Mouse (Mus musculus): Measurements from ENCODE around the gene Kcng3. TPM values are rescaled to one million over a fixed set of nuclear protein-coding genes. Genes with fewer than 3 reads are reported as not detected.

Kcng3 gene
- polyA plus RNA-seq, 1 experiment from 2014 or later = not detected

GRCm38 (mm10) chr17:83565506-83565905, 66.2 kb downstream of the Kcng3 start:
- Histone ChIP-seq H3K27me3 (ENCODE audit: control insufficient read depth, insufficient read depth, low read length) (no peaks in the 10 kb centered on the region), H3K4me3 (ENCODE audit: low read depth, low read length) (no peak overlapping the region), H3K27ac (ENCODE audit: low read depth, low read length) (no peak overlapping the region), H3K9me3 (ENCODE audit: control insufficient read depth, low read length) (no peaks in the 10 kb centered on the region), H3K9ac (ENCODE audit: low read length) (no peak overlapping the region), H3K36me3 (ENCODE audit: control insufficient read depth, insufficient read depth, low read length) (no peaks in the 10 kb centered on the region), H3K4me2 (no peak overlapping the region), H3K4me1 (ENCODE audit: control insufficient read depth, insufficient read depth, low read length) (no peaks in the 10 kb centered on the region; the same call in 1 of the 2 replicates)
- ATAC-seq (ENCODE audit: low FRiP score) = peak; percentile 20; the same call in 1 of the 2 replicates
- no peak for DNase-seq (ENCODE audit: low spot score, missing footprints)
- 80% methylated on average over 4 of the region's 4 CpGs for WGBS

GRCm38 (mm10) chr17:83564119-83564820, 67.4 kb downstream of the Kcng3 start:
- no peak overlapping the region for H3K4me3 ChIP-seq (ENCODE audit: low read depth, low read length)
- DNase-seq (ENCODE audit: low spot score, missing footprints) (peak; percentile 84), ATAC-seq (ENCODE audit: low FRiP score) (no peak)

DNA sequence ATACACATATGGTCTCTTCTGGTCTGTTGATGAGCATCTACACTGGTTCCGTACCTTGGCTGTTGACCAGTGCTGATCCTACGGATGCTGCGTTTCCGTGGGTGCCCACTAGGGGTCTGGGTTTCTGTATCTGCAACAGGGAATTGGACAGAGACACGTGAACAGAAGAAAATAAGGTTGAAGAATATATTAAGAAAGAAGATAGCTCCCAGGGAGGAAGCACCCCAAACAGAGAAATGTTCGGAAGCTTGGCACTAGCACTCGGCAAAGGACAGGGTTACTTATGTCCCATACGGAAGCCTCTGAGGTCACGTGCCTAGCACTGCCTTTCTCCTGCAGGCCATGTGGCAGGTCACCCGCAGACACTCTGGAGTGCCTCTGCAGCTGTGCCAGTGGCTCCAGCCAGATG, 68.0 kb downstream of the Kcng3 start:
- H3K36me3 ChIP-seq (ENCODE audit: control insufficient read depth, insufficient read depth, low read length) = no peaks in the 10 kb centered on the region
- H3K27ac ChIP-seq (ENCODE audit: low read depth, low read length) = no peak overlapping the region
- peak; percentile 94 for DNase-seq (ENCODE audit: low spot score, missing footprints)
- no peaks in the 10 kb centered on the region for H3K9me3 ChIP-seq (ENCODE audit: control insufficient read depth, low read length)
- no peak overlapping the region for H3K4me3 ChIP-seq (ENCODE audit: low read depth, low read length)
- ATAC-seq (ENCODE audit: low FRiP score) = peak; percentile 58
- H3K9ac ChIP-seq (ENCODE audit: low read length) = no peak overlapping the region
- H3K27me3 ChIP-seq (ENCODE audit: control insufficient read depth, insufficient read depth, low read length) = no peaks in the 10 kb centered on the region
- no peaks in the 10 kb centered on the region; the same call in 1 of the 2 replicates for H3K4me1 ChIP-seq (ENCODE audit: control insufficient read depth, insufficient read depth, low read length)
- WGBS = 44% methylated on average over 10 of the region's 10 CpGs
- no peak overlapping the region for H3K4me2 ChIP-seq

More at GRCm38 (mm10) chr17:83564119-83564820, 67.4 kb downstream of the Kcng3 start:
- no peak overlapping the region for H3K9ac ChIP-seq (ENCODE audit: low read length)
- no peak overlapping the region for H3K27ac ChIP-seq (ENCODE audit: low read depth, low read length)
- WGBS = 73% methylated on average over 12 of the region's 12 CpGs
- H3K4me1 ChIP-seq (ENCODE audit: control insufficient read depth, insufficient read depth, low read length) = no peaks in the 10 kb centered on the region; the same call in 1 of the 2 replicates
- H3K27me3 ChIP-seq (ENCODE audit: control insufficient read depth, insufficient read depth, low read length) = no peaks in the 10 kb centered on the region
- H3K36me3 ChIP-seq (ENCODE audit: control insufficient read depth, insufficient read depth, low read length) = no peaks in the 10 kb centered on the region
- no peak overlapping the region for H3K4me2 ChIP-seq
- H3K9me3 ChIP-seq (ENCODE audit: control insufficient read depth, low read length) = no peaks in the 10 kb centered on the region

DNA sequence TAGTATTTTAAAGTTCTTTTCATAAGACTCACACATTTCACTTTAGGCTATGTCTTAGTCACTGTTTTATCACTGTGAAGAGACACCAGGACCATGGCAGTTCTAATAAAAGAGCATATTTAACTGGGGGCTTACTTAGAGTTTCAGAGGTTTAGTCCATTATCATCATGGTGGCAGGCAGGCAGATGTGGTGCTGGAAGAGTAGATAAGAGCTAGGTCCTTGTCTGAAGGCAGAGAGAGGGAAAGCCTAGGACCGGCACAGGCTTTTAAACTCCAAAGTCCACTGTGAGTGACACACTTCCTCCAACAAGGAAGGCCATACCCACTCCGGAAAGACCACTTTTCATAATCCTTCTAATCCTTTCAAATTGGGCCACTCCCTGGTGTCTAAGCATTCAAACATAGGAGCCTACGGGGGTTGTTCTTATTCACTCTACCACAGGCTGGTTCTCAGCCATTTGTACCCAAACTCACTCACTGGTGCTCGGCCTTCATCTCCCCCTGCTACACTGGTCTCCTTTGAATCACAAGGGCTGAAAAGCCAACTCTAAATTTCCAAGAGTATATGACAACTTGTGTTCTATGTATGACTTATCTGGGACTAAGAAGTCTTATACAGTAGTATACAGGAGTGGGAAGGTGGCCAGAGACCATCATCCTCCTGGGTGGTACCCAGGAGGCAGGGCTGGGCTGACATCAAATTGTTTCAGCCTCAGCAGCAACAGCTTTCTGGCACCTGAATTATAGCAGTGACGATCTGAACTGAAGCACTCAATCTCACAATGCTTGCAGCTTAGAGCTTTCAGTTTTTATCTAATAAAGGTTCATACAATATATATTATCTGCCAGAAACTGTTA, 69.3 kb downstream of the Kcng3 start:
- no peaks in the 10 kb centered on the region; the same call in 1 of the 2 replicates for H3K4me1 ChIP-seq (ENCODE audit: control insufficient read depth, insufficient read depth, low read length)
- no peak overlapping the region for H3K4me2 ChIP-seq
- H3K9ac ChIP-seq (ENCODE audit: low read length) = no peak overlapping the region
- H3K4me3 ChIP-seq (ENCODE audit: low read depth, low read length) = no peak overlapping the region
- no peak overlapping the region for H3K27ac ChIP-seq (ENCODE audit: low read depth, low read length)
- no peak for ATAC-seq (ENCODE audit: low FRiP score)
- no peaks in the 10 kb centered on the region for H3K27me3 ChIP-seq (ENCODE audit: control insufficient read depth, insufficient read depth, low read length)
- WGBS = 92% methylated on average over 5 of the region's 5 CpGs
- no peaks in the 10 kb centered on the region for H3K36me3 ChIP-seq (ENCODE audit: control insufficient read depth, insufficient read depth, low read length)
- no peaks in the 10 kb centered on the region for H3K9me3 ChIP-seq (ENCODE audit: control insufficient read depth, low read length)
- DNase-seq (ENCODE audit: low spot score, missing footprints) = no peak

- no peak overlapping the region for H3K9ac ChIP-seq (ENCODE audit: low read length)
Measured at GRCm38 (mm10) chr17:83559081-83559480, 72.6 kb downstream of the Kcng3 start.

DNA sequence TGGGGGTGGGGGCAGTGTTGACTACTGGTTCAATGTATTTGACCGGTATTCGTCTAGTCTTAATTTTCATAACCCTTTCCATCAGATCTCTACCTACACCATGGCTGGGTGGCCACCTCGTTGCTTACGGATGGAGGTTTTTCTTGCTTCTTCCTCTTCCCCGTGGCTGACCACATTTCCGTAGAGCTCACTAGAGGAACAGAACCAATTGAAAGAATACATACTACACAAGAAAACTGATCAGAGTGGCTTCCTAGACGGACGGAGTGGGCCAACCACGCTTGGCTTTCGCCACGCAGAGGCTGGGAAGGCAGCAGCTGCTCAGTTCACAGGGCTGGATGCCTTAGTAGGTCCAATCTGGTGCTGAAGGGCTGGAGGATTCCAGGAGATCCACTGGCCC, 75.9 kb downstream of the Kcng3 start:
- 97% methylated on average over 11 of the region's 11 CpGs for WGBS
- Histone ChIP-seq H3K9me3 (ENCODE audit: control insufficient read depth, low read length) (no peaks in the 10 kb centered on the region), H3K4me3 (ENCODE audit: low read depth, low read length) (no peak overlapping the region), H3K9ac (ENCODE audit: low read length) (no peak overlapping the region), H3K27me3 (ENCODE audit: control insufficient read depth, insufficient read depth, low read length) (no peaks in the 10 kb centered on the region), H3K4me1 (ENCODE audit: control insufficient read depth, insufficient read depth, low read length) (no peaks in the 10 kb centered on the region; the same call in 1 of the 2 replicates), H3K27ac (ENCODE audit: low read depth, low read length) (no peak overlapping the region), H3K4me2 (no peak overlapping the region), H3K36me3 (ENCODE audit: control insufficient read depth, insufficient read depth, low read length) (no peaks in the 10 kb centered on the region)
- no peak for DNase-seq (ENCODE audit: low spot score, missing footprints)
- no peak for ATAC-seq (ENCODE audit: low FRiP score)

More at GRCm38 (mm10) chr17:83559081-83559480, 72.6 kb downstream of the Kcng3 start:
- ATAC-seq (ENCODE audit: low FRiP score) (no peak), DNase-seq (ENCODE audit: low spot score, missing footprints) (no peak)
- no peak overlapping the region for H3K27ac ChIP-seq (ENCODE audit: low read depth, low read length)
- no peak overlapping the region for H3K4me3 ChIP-seq (ENCODE audit: low read depth, low read length)
- H3K27me3 ChIP-seq (ENCODE audit: control insufficient read depth, insufficient read depth, low read length) = no peaks in the 10 kb centered on the region
- WGBS = 62% methylated on average over 8 of the region's 8 CpGs
- H3K9me3 ChIP-seq (ENCODE audit: control insufficient read depth, low read length) = no peaks in the 10 kb centered on the region
- no peak overlapping the region for H3K4me2 ChIP-seq
- no peaks in the 10 kb centered on the region; the same call in 1 of the 2 replicates for H3K4me1 ChIP-seq (ENCODE audit: control insufficient read depth, insufficient read depth, low read length)
- no peaks in the 10 kb centered on the region for H3K36me3 ChIP-seq (ENCODE audit: control insufficient read depth, insufficient read depth, low read length)

- 90% methylated on average over 7 of the region's 7 CpGs for WGBS
- no peak overlapping the region for H3K9ac ChIP-seq (ENCODE audit: low read length)
- H3K36me3 ChIP-seq (ENCODE audit: control insufficient read depth, insufficient read depth, low read length) = no peaks in the 10 kb centered on the region
- H3K27ac ChIP-seq (ENCODE audit: low read depth, low read length) = no peak overlapping the region
- DNase-seq (ENCODE audit: low spot score, missing footprints) (no peak), ATAC-seq (ENCODE audit: low FRiP score) (no peak)
- no peaks in the 10 kb centered on the region for H3K9me3 ChIP-seq (ENCODE audit: control insufficient read depth, low read length)
- H3K4me3 ChIP-seq (ENCODE audit: low read depth, low read length) = no peak overlapping the region
- H3K27me3 ChIP-seq (ENCODE audit: control insufficient read depth, insufficient read depth, low read length) = no peaks in the 10 kb centered on the region
- H3K4me1 ChIP-seq (ENCODE audit: control insufficient read depth, insufficient read depth, low read length) = no peaks in the 10 kb centered on the region; the same call in 1 of the 2 replicates
- no peak overlapping the region for H3K4me2 ChIP-seq
Measured at GRCm38 (mm10) chr17:83554997-83555396, 76.7 kb downstream of the Kcng3 start.

GRCm38 (mm10) chr17:83548501-83549233, 83.0 kb downstream of the Kcng3 start:
- H3K27me3 ChIP-seq (ENCODE audit: control insufficient read depth, insufficient read depth, low read length) = peaks cover 21% of the 10 kb centered on the region
- peak; percentile 91 for DNase-seq (ENCODE audit: low spot score, missing footprints)
- ATAC-seq (ENCODE audit: low FRiP score) = 0 out of 2 replicates have a peak, but pooled peaks have one; percentile 41
- no peaks in the 10 kb centered on the region for H3K9me3 ChIP-seq (ENCODE audit: control insufficient read depth, low read length)
- H3K36me3 ChIP-seq (ENCODE audit: control insufficient read depth, insufficient read depth, low read length) = no peaks in the 10 kb centered on the region
- WGBS = 17% methylated on average over 12 of the region's 12 CpGs
- H3K4me1 ChIP-seq (ENCODE audit: control insufficient read depth, insufficient read depth, low read length) = peaks cover 10% of the 10 kb centered on the region
- H3K4me2 ChIP-seq = no peak overlapping the region
- no peak overlapping the region for H3K4me3 ChIP-seq (ENCODE audit: low read depth, low read length)
- peak overlapping the region; percentile 20; the same call in 1 of the 2 replicates for H3K9ac ChIP-seq (ENCODE audit: low read length)
- no peak overlapping the region for H3K27ac ChIP-seq (ENCODE audit: low read depth, low read length)
